Mouse (Mus musculus) thymus, adult 2 months (tissue): ENCODE data around the gene Fbxl16. TPM values are rescaled to one million over a fixed set of nuclear protein-coding genes. Genes with fewer than 3 reads are reported as not detected.
A peak's percentile ranks its signal among the peaks of the same experiment; 100 is the strongest.

ENCODE experiments used
- DNase-seq: peaks from one replicate; pipeline ENCODE4 v3.0.0; 2021
- H3K27ac ChIP-seq: fragments of 200-500 bp; 2 replicates; pipeline ENCODE4 v1.5.1; 2012; ENCODE audit warnings: low read length, control low read depth; ENCODE audit not compliant: control insufficient read depth, insufficient read depth
- H3K27me3 ChIP-seq: fragments of 200-500 bp; 2 replicates; pipeline ENCODE4 v1.6.1; 2012; ENCODE audit warnings: mild to moderate bottlenecking, low read length, moderate library complexity, mixed read lengths; ENCODE audit not compliant: control insufficient read depth, insufficient read depth
- H3K36me3 ChIP-seq: fragments of 200-500 bp; 2 replicates; pipeline ENCODE4 v1.6.1; 2012; ENCODE audit warnings: mild to moderate bottlenecking, low read length, moderate library complexity; ENCODE audit not compliant: control insufficient read depth, insufficient read depth
- H3K4me1 ChIP-seq: fragments of 200-500 bp; replicated peaks from 2 replicates; pipeline ENCODE4 v1.6.1; 2012; ENCODE audit warnings: low read length; ENCODE audit not compliant: control insufficient read depth, insufficient read depth
- H3K4me3 ChIP-seq: fragments of 200-500 bp; 2 replicates; pipeline ENCODE4 v1.5.1; 2012; ENCODE audit warnings: mild to moderate bottlenecking, low read length, control low read depth, moderate library complexity; ENCODE audit not compliant: control insufficient read depth, insufficient read depth
- CTCF ChIP-seq: fragments of 200-500 bp; IDR thresholded peaks from 2 replicates; pipeline ENCODE4 v1.5.1; 2012; ENCODE audit warnings: mild to moderate bottlenecking, control low read depth, low read length, moderate library complexity, borderline replicate concordance; ENCODE audit not compliant: control insufficient read depth, poor library complexity, insufficient read depth; ENCODE audit errors: extremely low read depth
- POLR2A ChIP-seq: fragments of 200-500 bp; IDR thresholded peaks from 2 replicates; pipeline ENCODE4 v1.6.1; 2012; ENCODE audit warnings: mild to moderate bottlenecking, low read length, control low read depth, moderate library complexity; ENCODE audit not compliant: control insufficient read depth, poor library complexity, insufficient read depth; ENCODE audit errors: extremely low read depth
- WGBS: fragments of 180-500 bp; shearing (Covaris S2); methylation state at CpG from one replicate; pipeline ENCODE4 v1.1.7; 2018; 5-methylcytosine and 5-hydroxymethylcytosine counted together
- polyA plus RNA-seq: library from polyadenylated mRNA; depleted of rRNA; stranded (reverse); fragments of >200 nt; gene quantifications from 2 replicates; pipeline ENCODE4 v1.2.3, GENCODE M21; 2012; rRNA removed

Fbxl16 gene
- 0.59 and 0.61 TPM in 2 replicates for polyA plus RNA-seq

- Histone ChIP-seq H3K27me3 (peaks cover 14% of the 10 kb centered on the region; the same call in 1 of the 2 replicates), H3K4me1 (no peaks in the 10 kb centered on the region), H3K4me3 (0 out of 2 replicates have a peak within 1 kb of the TSS, but pooled peaks have one; percentile 2), H3K27ac (no peak within 1 kb of the TSS), H3K36me3 (no peaks in the 10 kb centered on the region)
- 1% methylated on average over 95 of the region's 100 CpGs for WGBS
- no peak for DNase-seq
- TF ChIP-seq POLR2A (no peak), CTCF (no peak)
Measured at GRCm38 (mm10) chr17:25808789-25809605, at the start of gene Fbxl16. TSS of gene Fbxl16 (plus strand) at chr17:25809085.

- no peak for TF ChIP-seq POLR2A
- no peak for TF ChIP-seq CTCF
- Histone ChIP-seq H3K4me1 (no peaks in the 10 kb centered on the region), H3K27me3 (no peaks in the 10 kb centered on the region), H3K27ac (no peak overlapping the region), H3K36me3 (no peaks in the 10 kb centered on the region), H3K4me3 (no peak overlapping the region)
- WGBS, result 71% methylated on average over 8 of the region's 8 CpGs
- no peak for DNase-seq
Measured at GRCm38 (mm10) chr17:25760148-25760547, 48.7 kb upstream of the Fbxl16 start.

- no peak for DNase-seq
- Histone ChIP-seq H3K27me3 (no peaks in the 10 kb centered on the region), H3K36me3 (no peaks in the 10 kb centered on the region), H3K27ac (no peak overlapping the region), H3K4me3 (no peak overlapping the region), H3K4me1 (no peaks in the 10 kb centered on the region)
- 77% methylated on average over 4 of the region's 4 CpGs for WGBS
- no peak for TF ChIP-seq POLR2A
- TF ChIP-seq CTCF, result no peak
Measured at GRCm38 (mm10) chr17:25761561-25761970, 47.3 kb upstream of the Fbxl16 start.

GRCm38 (mm10) chr17:25762591-25762990 is 46.3 kb upstream of the Fbxl16 start:
- Histone ChIP-seq H3K27me3 (no peaks in the 10 kb centered on the region), H3K36me3 (no peaks in the 10 kb centered on the region), H3K4me1 (no peaks in the 10 kb centered on the region), H3K4me3 (no peak overlapping the region), H3K27ac (no peak overlapping the region)
- TF ChIP-seq CTCF (no peak), POLR2A (no peak)
- 53% methylated on average over 3 of the region's 3 CpGs for WGBS
- no peak for DNase-seq

GRCm38 (mm10) chr17:25765886-25766285 is 43.0 kb upstream of the Fbxl16 start:
- Histone ChIP-seq H3K4me1 (no peaks in the 10 kb centered on the region), H3K4me3 (no peak overlapping the region), H3K27me3 (no peaks in the 10 kb centered on the region), H3K36me3 (no peaks in the 10 kb centered on the region), H3K27ac (no peak overlapping the region)
- no peak for DNase-seq
- TF ChIP-seq CTCF (no peak), POLR2A (no peak)
- 78% methylated on average over 5 of the region's 5 CpGs for WGBS

- 56% methylated on average over 9 of the region's 9 CpGs for WGBS
- H3K4me3 ChIP-seq, result no peak overlapping the region
- no peaks in the 10 kb centered on the region for H3K27me3 ChIP-seq
- DNase-seq, result no peak
- H3K27ac ChIP-seq, result no peak overlapping the region
- TF ChIP-seq CTCF (no peak), POLR2A (no peak)
- H3K4me1 ChIP-seq, result peaks cover 5% of the 10 kb centered on the region
- H3K36me3 ChIP-seq, result no peaks in the 10 kb centered on the region
Measured at GRCm38 (mm10) chr17:25769331-25769730, 39.6 kb upstream of the Fbxl16 start.

- Histone ChIP-seq H3K27me3 (no peaks in the 10 kb centered on the region), H3K4me3 (peak within 1 kb of the TSS; percentile 82), H3K4me1 (peaks cover 8% of the 10 kb centered on the region), H3K27ac (no peak within 1 kb of the TSS), H3K36me3 (no peaks in the 10 kb centered on the region)
- peak; percentile 98 for TF ChIP-seq CTCF
- peak; percentile 60; the same call in 1 of the 2 replicates for TF ChIP-seq POLR2A
- DNase-seq, result peak; percentile 97
- under 1% methylated on average over 37 of the region's 37 CpGs for WGBS
Measured at GRCm38 (mm10) chr17:25773549-25774120, 35.2 kb upstream of the Fbxl16 start, which contains the start of gene Narfl. TSS of gene Narfl (plus strand) at chr17:25773776.
